Mouse (Mus musculus) limb, embryonic 11.5 days (tissue): ENCODE measurements around the gene Gm904. TPM values are rescaled to one million over a fixed set of nuclear protein-coding genes. Genes with fewer than 3 reads are reported as not detected.
"Not testable (repeated sequence)": the region's sequence is repeated elsewhere in the genome, so short reads cannot be mapped to it uniquely, and the experiment has no call there.

Source experiments
- ATAC-seq: fragments of 200-750 bp; cut with Nextera tagmentation; 2 replicates; pipeline ENCODE4 v1.8.0; 2017; ENCODE audit warnings: low read depth; ENCODE audit not compliant: insufficient number of reproducible peaks, low FRiP score, low TSS enrichment
- DNase-seq: peaks from one replicate; pipeline ENCODE4 v3.0.0-alpha.2; 2015; ENCODE audit warnings: low spot score
- H3K27ac ChIP-seq: fragments of 300-500 bp; sonication (generic); replicated peaks from 2 replicates; pipeline ENCODE4 v1.5.1; 2014; ENCODE audit warnings: low read depth, mild to moderate bottlenecking, low read length
- H3K27me3 ChIP-seq: fragments of 300-500 bp; sonication (generic); 2 replicates; pipeline ENCODE4 v1.6.1; 2014; ENCODE audit warnings: mild to moderate bottlenecking, low read length, mixed read lengths; ENCODE audit not compliant: control insufficient read depth, insufficient read depth
- H3K36me3 ChIP-seq: fragments of 300-500 bp; sonication (generic); 2 replicates; pipeline ENCODE4 v1.6.1; 2014; ENCODE audit warnings: mild to moderate bottlenecking, low read length, moderate library complexity, mixed read lengths; ENCODE audit not compliant: control insufficient read depth, insufficient read depth
- H3K4me1 ChIP-seq: fragments of 300-500 bp; sonication (generic); 2 replicates; pipeline ENCODE4 v1.6.1; 2014; ENCODE audit warnings: low read length, mixed read lengths; ENCODE audit not compliant: control insufficient read depth, insufficient read depth
- H3K4me2 ChIP-seq: fragments of 300-500 bp; sonication (generic); 2 replicates; pipeline ENCODE4 v1.6.1; 2014; ENCODE audit warnings: low read depth, mild to moderate bottlenecking, moderate library complexity; ENCODE audit not compliant: severe bottlenecking
- H3K4me3 ChIP-seq: fragments of 300-500 bp; sonication (generic); 2 replicates; pipeline ENCODE4 v1.5.1; 2014; ENCODE audit warnings: low read depth, low read length
- H3K9ac ChIP-seq: fragments of 300-500 bp; sonication (generic); 2 replicates; pipeline ENCODE4 v1.6.1; 2014; ENCODE audit warnings: mild to moderate bottlenecking, low read length
- H3K9me3 ChIP-seq: fragments of 300-500 bp; sonication (generic); 2 replicates; pipeline ENCODE4 v1.6.1; 2016; ENCODE audit warnings: low read length; ENCODE audit not compliant: control insufficient read depth
- WGBS: fragments of 180-500 bp; shearing (Covaris S2); extraction: QIAGEN DNeasy Blood & Tissue Kit; methylation state at CpG from one replicate; pipeline ENCODE4 v1.1.7; 2014; 5-methylcytosine and 5-hydroxymethylcytosine counted together
- microRNA-seq: library from miRNA; unstranded; fragments of <30 nt; microRNA quantifications from one replicate; pipeline ENCODE4, GENCODE M21; 2016
- polyA plus RNA-seq: library from polyadenylated mRNA; unstranded; fragments of >200 nt; fragmentation: Nextera tagmentation; extraction: Ambion mirVana; gene quantifications from 2 replicates; pipeline ENCODE4 v1.2.1, GENCODE M21; 2014

Gene Gm904
- polyA plus RNA-seq, result not detected in 2 replicates

DNA sequence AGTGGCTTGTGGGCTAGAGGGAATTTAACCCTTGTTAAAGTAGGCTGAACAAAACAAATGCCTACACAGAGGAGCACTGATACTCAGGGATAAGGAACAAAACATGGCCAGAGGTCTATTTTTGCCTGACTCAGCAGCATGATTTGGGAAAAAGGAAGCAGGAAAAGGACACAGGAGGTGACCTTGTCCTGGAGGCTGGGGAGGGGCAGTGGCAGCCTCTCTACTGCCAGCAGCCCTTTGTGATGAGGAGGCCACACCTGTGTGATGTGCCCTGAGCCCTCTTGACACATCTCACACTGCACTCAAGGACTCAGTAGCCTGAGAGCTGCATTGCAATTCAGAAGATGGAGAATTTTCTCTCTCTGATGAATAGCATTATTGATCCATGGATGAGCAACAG lies at the start of gene Gm904:
TSS of gene Gm904 (plus strand) at position 301 of the 400 bp plus-strand sequence.
- H3K4me2 ChIP-seq, H3K4me3 ChIP-seq, DNase-seq, H3K9ac ChIP-seq, H3K27me3 ChIP-seq, ATAC-seq, H3K9me3 ChIP-seq, H3K36me3 ChIP-seq, H3K4me1 ChIP-seq, H3K27ac ChIP-seq: not testable (repeated sequence)

DNA sequence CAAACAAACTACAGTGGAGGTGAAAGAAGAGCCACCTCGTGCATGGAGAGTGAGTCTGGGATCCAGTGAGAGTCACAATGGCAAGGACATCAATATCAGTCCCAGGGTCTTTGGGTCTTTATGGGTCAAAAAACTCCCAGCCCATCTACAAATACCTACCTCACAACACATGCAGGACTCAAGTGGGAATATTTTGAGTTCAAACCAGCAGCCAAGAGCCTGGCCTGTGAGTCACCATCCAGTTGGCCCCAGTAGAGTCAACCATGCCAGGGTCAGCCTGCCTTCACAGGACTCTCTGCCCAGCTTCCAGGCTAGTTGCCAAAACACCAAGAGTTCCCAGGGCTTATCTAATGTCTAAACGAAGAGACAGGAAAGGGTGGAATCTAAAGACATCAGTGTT lies 5.7 kb downstream of the Gm904 start:
- DNase-seq, H3K27me3 ChIP-seq, H3K9me3 ChIP-seq, H3K27ac ChIP-seq, H3K4me3 ChIP-seq, H3K9ac ChIP-seq, H3K36me3 ChIP-seq, H3K4me1 ChIP-seq, H3K4me2 ChIP-seq, ATAC-seq: not testable (repeated sequence)
- 85% methylated on average over 2 of the region's 2 CpGs for WGBS

Small RNA genes lying within 50 kb of the gene (microRNA-seq; reads per million reads assigned to microRNA genes)
- gene Gm23952 (not detected), gene Mir683-2 (not detected)

Other genes with a start within 250 kb of the Gm904 start
- gene Fbxw17, start 225.4 kb upstream of the Gm904 start, polyA plus RNA-seq, result 24.4 and 26.5 TPM in 2 replicates
- not detected in 2 replicates for gene Gm47429, start 199.3 kb upstream of the Gm904 start, polyA plus RNA-seq
- gene Nutm2, start 175.9 kb upstream of the Gm904 start, polyA plus RNA-seq, result not detected in 2 replicates
- gene Gm8765, start 55.1 kb downstream of the Gm904 start, polyA plus RNA-seq, result not detected in 2 replicates